Mouse (Mus musculus): Measurements from ENCODE around the gene Enkur.
A peak's percentile ranks its signal among the peaks of the same experiment; 100 is the strongest.

DNA sequence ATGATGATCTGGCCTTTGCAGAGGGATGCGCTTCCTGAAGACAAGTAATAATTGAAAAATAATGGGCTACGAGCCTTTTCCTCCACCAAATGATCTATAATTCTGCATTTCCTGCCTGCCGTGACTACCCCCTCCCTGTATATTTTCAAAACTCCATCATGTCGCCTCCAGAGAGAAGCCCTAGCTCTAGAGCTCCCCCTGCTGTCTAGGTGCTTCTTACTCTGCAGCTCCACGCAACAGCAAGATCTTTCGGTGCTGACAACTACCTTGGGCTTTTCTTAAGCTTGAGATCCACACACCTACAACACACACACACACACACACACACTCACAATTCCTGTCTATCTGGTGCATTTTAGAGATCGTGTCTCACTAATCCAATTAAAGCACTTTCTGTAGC lies 17.6 kb downstream of the Enkur start:
- peak; percentile 82 for TF ChIP-seq CTCF (IDR thresholded peaks at IDR 0.05; ENCODE audit: low read depth)
- no peak for TF ChIP-seq EP300 (IDR thresholded peaks at IDR 0.05; ENCODE audit: low read depth)

Data from liver, embryonic 14.5 days (tissue).